Mouse (Mus musculus): ENCODE measurements around the gene Lce3a. TPM values are rescaled to one million over a fixed set of nuclear protein-coding genes. Genes with fewer than 3 reads are reported as not detected.

The Lce3a gene
- total RNA-seq (2021): not detected
- long read RNA-seq, experiment 1: 0 reads
- long read RNA-seq, experiment 2: 0 reads

DNA sequence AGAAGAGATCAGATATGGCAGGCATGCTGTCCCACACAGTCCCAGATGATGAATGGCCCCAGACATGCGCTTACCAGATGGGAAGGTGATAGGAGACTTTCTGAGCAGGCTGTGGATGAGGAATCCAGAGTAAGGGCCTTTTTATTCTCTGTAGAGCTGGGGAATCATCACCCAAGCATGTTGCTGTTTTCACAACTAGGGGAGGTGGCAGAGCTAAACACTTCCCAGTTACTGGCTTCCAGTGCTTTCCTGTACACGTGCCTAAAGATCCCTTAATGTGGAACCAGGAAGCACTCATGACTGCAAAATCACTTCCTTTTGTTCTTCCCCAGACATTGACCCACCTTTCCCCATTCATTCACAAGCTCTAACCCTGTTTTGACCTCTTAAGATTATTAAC, at the start of gene Lce3a:
TSS of gene Lce3a (minus strand) at position 101 of the 400 bp plus-strand sequence.
- DNase-seq: no peak

DNA sequence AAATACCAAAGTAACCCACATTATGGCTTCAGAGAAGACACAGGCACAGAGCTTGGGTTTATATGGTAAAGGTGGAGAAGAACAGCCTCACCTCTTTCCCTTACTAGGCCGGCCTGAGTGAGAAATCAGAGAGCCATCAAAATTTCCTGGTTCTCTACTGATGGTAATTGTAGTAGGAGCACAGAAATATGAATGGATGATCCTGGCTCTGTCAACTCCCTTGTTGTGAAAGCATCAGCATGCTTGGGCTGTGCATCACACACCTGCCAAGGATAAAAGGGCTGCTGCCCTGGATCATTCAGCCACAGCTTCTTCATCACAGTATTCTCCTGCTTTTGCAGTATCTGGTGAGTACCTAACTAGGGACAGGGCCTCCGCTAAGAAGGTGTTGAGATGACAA, 40.7 kb upstream of the Lce3a start, which contains the start of gene Lce3e:
TSS of gene Lce3e (plus strand) at position 301 of the 400 bp plus-strand sequence.
- DNase-seq: no peak

DNA sequence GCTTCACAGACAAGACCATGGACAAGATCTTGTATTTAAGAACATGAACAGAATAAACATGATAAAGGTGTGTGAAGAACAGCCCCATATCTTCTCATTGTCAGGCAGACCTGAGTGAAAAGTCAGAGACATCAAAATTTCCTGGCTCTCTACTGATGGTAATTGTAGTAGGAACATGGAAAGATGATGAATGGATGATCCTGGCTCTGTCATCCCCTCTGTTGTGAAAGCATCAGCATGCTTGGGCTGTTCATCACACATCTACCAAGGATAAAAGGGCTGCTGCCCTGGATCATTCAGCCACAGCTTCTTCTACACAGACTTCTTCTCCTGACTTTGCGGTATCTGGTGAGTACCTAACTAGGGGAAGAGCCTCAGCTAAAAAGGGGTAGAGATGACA, 31.1 kb upstream of the Lce3a start, which contains the start of gene Lce3d:
TSS of gene Lce3d (plus strand) at position 301 of the 400 bp plus-strand sequence.
- no peak for DNase-seq

- no peak for DNase-seq
These were observed 18.2 kb upstream of the Lce3a start, which contains the start of gene Lce3c for GRCm38 (mm10) chr3:92944186-92944585. Gene Lce3c (plus strand): TSS chr3:92944486.

GRCm38 (mm10) chr3:92932679-92933078, 6.6 kb upstream of the Lce3a start, which contains the start of gene Lce3b:
Gene Lce3b (plus strand): TSS chr3:92932979.
- DNase-seq: no peak

DNA sequence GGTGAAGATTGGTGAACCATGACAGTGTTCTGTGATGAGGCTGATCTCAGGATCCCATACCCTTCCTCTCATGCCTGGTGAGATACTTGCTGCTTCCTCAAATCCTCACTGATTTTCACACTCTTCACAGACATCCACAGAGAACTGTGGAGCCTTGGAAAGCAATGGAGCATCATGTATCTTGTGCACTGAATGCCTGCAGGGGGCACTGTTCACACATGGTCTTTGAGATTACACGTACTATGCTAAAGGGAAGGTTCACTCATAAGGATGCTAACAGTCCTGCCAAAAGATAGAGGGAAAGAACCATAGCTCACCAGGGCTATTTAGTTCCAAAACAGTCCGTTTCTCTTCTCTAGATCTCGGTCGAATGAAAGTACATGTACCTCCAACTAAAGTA, 5.7 kb downstream of the Lce3a start:
- DNase-seq: no peak

GRCm38 (mm10) chr3:92907571-92907970, 18.5 kb downstream of the Lce3a start:
- peak in 1 of 2 experiments; percentile 6 for DNase-seq

DNA sequence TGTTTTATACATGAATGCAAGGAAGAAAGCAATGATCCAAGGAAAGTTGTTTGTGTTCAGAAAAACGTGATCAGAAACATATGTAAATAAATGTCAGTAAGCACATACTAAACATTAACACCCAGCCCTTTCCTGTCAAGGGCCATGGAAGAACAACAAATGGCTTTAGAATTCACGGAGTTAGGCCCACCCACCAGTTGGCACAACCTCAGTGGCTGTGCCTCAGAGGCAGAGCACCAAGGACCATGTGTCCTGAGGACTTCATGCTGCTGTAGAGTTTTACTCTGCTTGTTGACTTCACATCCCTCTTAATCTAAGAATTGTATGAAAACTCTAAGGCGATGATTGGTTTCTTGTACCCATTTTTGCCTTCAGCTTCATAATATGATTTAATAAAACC, 20.8 kb downstream of the Lce3a start:
- no peak for DNase-seq

- DNase-seq: no peak
These were observed 22.4 kb downstream of the Lce3a start for GRCm38 (mm10) chr3:92903640-92904039.

- peak in 1 of 2 experiments; percentile 23 for DNase-seq
These were observed 23.0 kb downstream of the Lce3a start for GRCm38 (mm10) chr3:92902992-92903391.

- no peak for DNase-seq
These were observed 31.5 kb downstream of the Lce3a start for GRCm38 (mm10) chr3:92894489-92894888.

- DNase-seq: no peak
These were observed 32.0 kb downstream of the Lce3a start for GRCm38 (mm10) chr3:92894063-92894462.

Other genes starting within 250 kb of the Lce3a start
- not detected for gene Lce1c, start 247.0 kb downstream of the Lce3a start, total RNA-seq (2021)
- not detected for gene Lce1d, start 239.0 kb downstream of the Lce3a start, total RNA-seq (2021)
- not detected for gene Lce1e, start 217.2 kb downstream of the Lce3a start, total RNA-seq (2021)
- gene Lce1f, start 205.9 kb downstream of the Lce3a start, total RNA-seq (2021): not detected
- gene Gm38119, start 187.1 kb downstream of the Lce3a start, total RNA-seq (2021): not detected
- gene Lce1g, start 173.9 kb downstream of the Lce3a start, total RNA-seq (2021): not detected
- not detected for gene Lce1h, start 161.2 kb downstream of the Lce3a start, total RNA-seq (2021)
- not detected for gene Lce1i, start 147.3 kb downstream of the Lce3a start, total RNA-seq (2021)
- gene Lce1j, start 135.7 kb downstream of the Lce3a start, total RNA-seq (2021): not detected
- not detected for gene Lce1k, start 118.3 kb downstream of the Lce3a start, total RNA-seq (2021)
- not detected for gene Kprp, start 99.0 kb downstream of the Lce3a start, total RNA-seq (2021)
- gene Lce1l, start 74.9 kb downstream of the Lce3a start, total RNA-seq (2021): not detected
- gene 2310050C09Rik, start 56.0 kb downstream of the Lce3a start, total RNA-seq (2021): not detected
- not detected for gene Lce3b, start 6.7 kb upstream of the Lce3a start, total RNA-seq (2021)
- gene Lce3c, start 18.3 kb upstream of the Lce3a start, total RNA-seq (2021): not detected
- gene Lce3d, start 31.2 kb upstream of the Lce3a start, total RNA-seq (2021): not detected
- gene Lce3e, start 40.8 kb upstream of the Lce3a start, total RNA-seq (2021): not detected
- not detected for gene Lce3f, start 66.0 kb upstream of the Lce3a start, total RNA-seq (2021)
- gene Crct1, start 89.5 kb upstream of the Lce3a start, total RNA-seq (2021): not detected
- gene Lce1m, start 92.8 kb upstream of the Lce3a start, total RNA-seq (2021): not detected
- not detected for gene Gm4858, start 142.6 kb upstream of the Lce3a start, total RNA-seq (2021)
- gene Crnn, start 218.6 kb upstream of the Lce3a start, total RNA-seq (2021): not detected

All from heart, adult 18-20 months (tissue).